Comparison of ENCODE assay signal across 13 mouse cellular contexts in genomic region chr6:91236429-91236828, GRCm38 (mm10). TPM values are rescaled to one million over a fixed set of nuclear protein-coding genes. Genes with fewer than 3 reads are reported as not detected.
DNase-seq lines count a peak whose midpoint lies in the region; ATAC-seq lines count a peak whose summit lies in the region.
"Had no signal": no experiment of that assay in that cellular context is flagged by ENCODE, and none has a peak within 500 bp of the region (broad histone marks: within the 10 kb centered on the region; RNA-seq: fewer than 3 reads in every experiment).

No protein-coding gene starts in this region.

- H3K36me3 ChIP-seq in heart, embryonic 11.5 days (ENCODE audit: control insufficient read depth, insufficient read depth, low read length): no peaks in the 10 kb centered on the region
- H3K36me3 ChIP-seq in forebrain, embryonic 13.5 days (ENCODE audit: poor library complexity, severe bottlenecking): no peaks in the 10 kb centered on the region

- no peak for ATAC-seq in heart, embryonic 11.5 days (replicated peaks; ENCODE audit: insufficient number of reproducible peaks, low FRiP score, low TSS enrichment)
- 0 out of 2 replicates have a peak, but pooled peaks have one; percentile 2 for ATAC-seq in forebrain, embryonic 13.5 days
- no peak for ATAC-seq in erythroid progenitor cell, adult 5-6 weeks (replicated peaks; ENCODE audit: low FRiP score, poor library complexity, severe bottlenecking)
- ATAC-seq: intestine, postnatal 0 days had no signal

- peaks cover 15% of the 10 kb centered on the region for H3K27me3 ChIP-seq in heart, embryonic 11.5 days (ENCODE audit: control insufficient read depth, insufficient read depth, low read length)
- no peaks in the 10 kb centered on the region for H3K27me3 ChIP-seq in forebrain, embryonic 13.5 days

- WGBS in heart, embryonic 11.5 days (ENCODE audit: insufficient replicate concordance): 46% methylated on average over 6 of the region's 6 CpGs
- 52% methylated on average over 6 of the region's 6 CpGs for WGBS in forebrain, embryonic 13.5 days

- H3K9ac ChIP-seq in heart, embryonic 11.5 days (ENCODE audit: low read depth, low read length): no peak overlapping the region
- H3K9ac ChIP-seq in forebrain, embryonic 13.5 days: no peak overlapping the region

- no peak overlapping the region for H3K4me3 ChIP-seq in heart, embryonic 11.5 days (ENCODE audit: low read depth, low read length)
- no peak overlapping the region for H3K4me3 ChIP-seq in forebrain, embryonic 13.5 days
- H3K4me3 ChIP-seq: erythroblast, embryonic 14.5 days had no signal

- no peak overlapping the region for H3K4me2 ChIP-seq in heart, embryonic 11.5 days
- H3K4me2 ChIP-seq in forebrain, embryonic 13.5 days: no peak overlapping the region

- H3K9me3 ChIP-seq in heart, embryonic 11.5 days (replicated peaks; ENCODE audit: control insufficient read depth, low read length): no peaks in the 10 kb centered on the region
- no peaks in the 10 kb centered on the region for H3K9me3 ChIP-seq in forebrain, embryonic 13.5 days (replicated peaks)

- H3K4me1 ChIP-seq in heart, embryonic 11.5 days (ENCODE audit: control insufficient read depth, insufficient read depth, low read length): peaks cover 7% of the 10 kb centered on the region; the same call in 1 of the 2 replicates
- H3K4me1 ChIP-seq in forebrain, embryonic 13.5 days: peaks cover 19% of the 10 kb centered on the region; the same call in 1 of the 2 replicates

- H3K27ac ChIP-seq in heart, embryonic 11.5 days (ENCODE audit: low read depth, low read length): no peak overlapping the region
- no peak overlapping the region for H3K27ac ChIP-seq in forebrain, embryonic 13.5 days

- peak; percentile 29 for DNase-seq in heart, postnatal 4 days
- DNase-seq in embryo, embryonic 11 days: peak; percentile 86
- peak; percentile 78 for DNase-seq in mesoderm, embryonic 11.5 days (ENCODE audit: low read depth, low spot score)
- no peak for DNase-seq in lung, postnatal 10 days
- DNase-seq: adrenal gland, postnatal 36 days; cerebellum, adult 11 months; liver; thymus, postnatal 4 days had no signal

RNA-seq across cellular contexts. Expression of gene Fbln2, which starts 24.2 kb away (rescaled TPM):
- 100 to 1,000 TPM; 172 to 182 TPM for total RNA-seq in heart, postnatal 4 days (2021)
- polyA plus RNA-seq in heart, embryonic 11.5 days (2014; fragmentation: Nextera tagmentation; extraction: Ambion mirVana): 105 and 137 TPM in 2 replicates
- polyA plus RNA-seq in forebrain, embryonic 13.5 days (2015; fragmentation: Nextera tagmentation; extraction: Ambion mirVana): 8.5 and 12.2 TPM in 2 replicates
- not detected in 2 replicates for total RNA-seq in erythroid progenitor cell, adult 5-6 weeks (2015; ENCODE audit: low replicate concordance)
- not detected in 2 replicates for total RNA-seq in erythroid progenitor cell, adult 5-6 weeks (2017; ENCODE audit: low replicate concordance)

Comparison
In these comparisons a context has a peak if more than half of its experiments do, and no peak if none do; other contexts are left out.
1. RNA of gene Fbln2, which starts 24.2 kb away (total RNA-seq): 172 to 182 TPM in heart, postnatal 4 days; not detected in erythroid progenitor cell, adult 5-6 weeks; every median in the first group is over 100 times any median in the second.